Mouse (Mus musculus): ENCODE data around the gene Gtpbp10. TPM values are rescaled to one million over a fixed set of nuclear protein-coding genes. Genes with fewer than 3 reads are reported as not detected.

Gtpbp10 gene
- 0.02 and 0.03 TPM in 2 replicates for polyA plus RNA-seq (2012)

DNA sequence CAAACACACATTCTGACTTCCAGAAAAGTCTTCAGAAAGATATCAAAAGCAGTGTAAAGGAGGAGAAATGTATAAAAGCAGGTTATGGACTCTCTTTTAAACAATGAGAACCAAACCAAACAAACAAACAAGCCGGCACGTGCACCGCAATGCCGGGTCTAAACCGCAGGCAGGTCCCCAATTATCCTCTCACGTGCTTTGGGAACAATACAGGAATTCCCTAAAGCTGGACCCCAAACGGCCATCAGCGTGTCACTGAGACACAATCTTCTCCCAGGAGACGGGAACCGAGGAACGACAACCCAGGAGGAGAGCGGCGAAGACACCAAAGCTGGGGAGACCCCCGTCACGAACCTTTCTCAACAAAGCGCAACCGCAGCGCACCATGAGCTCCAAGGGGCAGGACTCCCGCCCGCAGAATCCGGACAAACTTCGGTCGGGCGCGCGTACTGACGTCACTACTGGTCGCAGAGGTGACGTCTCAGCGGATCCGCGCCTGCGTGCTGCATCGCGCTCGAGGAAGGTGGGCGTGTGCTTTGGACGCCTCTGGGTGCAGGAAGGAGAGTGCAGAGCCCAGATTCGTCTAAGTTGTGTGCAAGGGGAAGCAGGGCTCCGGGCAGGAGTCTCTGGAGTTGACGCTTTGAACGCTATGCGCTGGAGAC, at the start of gene Gtpbp10:
TSS of gene Gtpbp10 (minus strand) at position 460 of the 662 bp plus-strand sequence.
- Histone ChIP-seq H3K9me3 (ENCODE audit: control insufficient read depth, low read length) (peaks cover 4% of the 10 kb centered on the region), H3K27me3 (ENCODE audit: control insufficient read depth) (no peaks in the 10 kb centered on the region), H3K4me3 (replicated peaks) (peak within 1 kb of the TSS; percentile 83), H3K36me3 (ENCODE audit: control insufficient read depth) (peaks cover 10% of the 10 kb centered on the region), H3K4me1 (ENCODE audit: control insufficient read depth) (peaks cover 17% of the 10 kb centered on the region)
- no peak for TF ChIP-seq GATA1 (IDR thresholded peaks at IDR 0.05; ENCODE audit: low read length)
- TF ChIP-seq TAL1 (IDR thresholded peaks at IDR 0.05; ENCODE audit: low read length): no peak

DNA sequence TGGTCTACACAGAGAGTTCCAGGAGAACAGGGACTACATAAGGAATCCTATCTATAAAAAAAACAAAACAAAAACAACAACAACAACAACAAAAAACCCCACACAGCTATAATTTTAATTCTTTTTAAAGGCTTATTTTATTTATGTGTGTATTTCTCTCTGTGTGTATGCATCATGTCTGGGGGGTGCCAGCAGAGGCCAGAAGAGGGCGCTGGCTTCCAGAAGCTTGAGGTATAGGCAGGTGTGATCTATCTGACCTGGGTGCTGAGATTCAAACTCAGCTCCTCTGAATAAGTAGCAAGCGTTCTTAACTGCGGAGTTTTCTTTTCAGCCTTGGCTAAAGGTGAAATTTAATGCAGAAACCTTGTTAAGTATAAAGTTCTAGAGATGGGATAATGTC, 28.3 kb upstream of the Gtpbp10 start:
- H3K4me3 ChIP-seq (replicated peaks): no peak overlapping the region
- H3K4me1 ChIP-seq (ENCODE audit: control insufficient read depth): no peaks in the 10 kb centered on the region
- TF ChIP-seq GATA1 (IDR thresholded peaks at IDR 0.05; ENCODE audit: low read length) (no peak), TAL1 (IDR thresholded peaks at IDR 0.05; ENCODE audit: low read length) (no peak)
- H3K36me3 ChIP-seq (ENCODE audit: control insufficient read depth): no peaks in the 10 kb centered on the region
- H3K27me3 ChIP-seq (ENCODE audit: control insufficient read depth): no peaks in the 10 kb centered on the region
- no peaks in the 10 kb centered on the region; the same call in 1 of the 2 replicates for H3K9me3 ChIP-seq (ENCODE audit: control insufficient read depth, low read length)

DNA sequence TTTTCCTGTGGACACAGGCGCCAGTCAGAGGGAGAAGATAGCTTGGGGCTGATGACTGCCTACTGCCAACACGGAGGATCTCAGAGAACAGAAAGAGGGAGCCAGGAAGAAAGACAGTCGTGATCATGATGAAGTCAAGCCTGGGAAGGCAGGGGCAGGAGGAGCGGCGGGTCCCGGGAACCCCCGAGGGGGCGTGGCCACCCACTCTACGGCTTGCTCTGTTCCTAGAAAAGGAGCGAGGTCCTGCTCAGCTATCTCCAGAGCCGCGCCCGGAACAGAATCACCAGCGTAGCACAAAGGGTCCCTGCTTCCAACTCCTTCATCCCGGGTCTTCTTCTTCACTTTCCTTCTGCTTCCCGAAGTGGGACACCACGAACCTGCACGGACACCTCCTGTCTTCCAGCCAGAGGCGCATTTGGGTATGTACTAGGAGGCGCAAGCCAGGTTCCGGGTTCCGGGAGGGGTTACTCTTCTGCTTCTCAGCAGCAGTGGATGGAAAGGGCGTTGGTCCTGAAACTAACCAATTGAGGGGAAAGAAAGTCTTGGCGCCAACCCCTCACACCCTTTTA, 14.5 kb upstream of the Gtpbp10 start, which contains the start of gene Gm8773:
TSS of gene Gm8773 (plus strand) at position 51 of the 569 bp plus-strand sequence.
- H3K4me1 ChIP-seq (ENCODE audit: control insufficient read depth): peaks cover 5% of the 10 kb centered on the region
- peak within 1 kb of the TSS; percentile 49 for H3K4me3 ChIP-seq (replicated peaks)
- TF ChIP-seq TAL1 (IDR thresholded peaks at IDR 0.05; ENCODE audit: low read length) (no peak), GATA1 (IDR thresholded peaks at IDR 0.05; ENCODE audit: low read length) (no peak)
- no peaks in the 10 kb centered on the region for H3K36me3 ChIP-seq (ENCODE audit: control insufficient read depth)
- H3K9me3 ChIP-seq (ENCODE audit: control insufficient read depth, low read length): no peaks in the 10 kb centered on the region
- H3K27me3 ChIP-seq (ENCODE audit: control insufficient read depth): peaks cover 7% of the 10 kb centered on the region

DNA sequence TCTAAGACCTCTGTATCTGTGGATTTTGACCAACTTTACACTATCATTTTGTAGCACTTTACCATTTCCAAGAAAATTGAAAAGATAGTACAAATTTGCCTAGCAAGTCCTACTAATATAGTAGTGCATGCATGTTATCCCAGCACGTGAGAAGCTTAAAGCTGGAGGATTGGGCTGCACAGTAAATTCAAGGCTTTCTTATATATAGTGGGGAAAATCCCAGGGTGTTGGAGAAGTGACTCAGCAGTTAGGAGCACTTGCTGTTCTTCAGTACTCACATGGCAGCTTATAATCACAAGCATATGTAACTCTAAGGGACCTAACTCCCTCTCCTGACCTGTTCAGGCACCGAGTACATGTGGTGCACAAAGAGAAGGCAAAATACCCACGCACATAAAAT, 3.1 kb upstream of the Gtpbp10 start:
- H3K9me3 ChIP-seq (ENCODE audit: control insufficient read depth, low read length): no peaks in the 10 kb centered on the region; the same call in 1 of the 2 replicates
- peaks cover 17% of the 10 kb centered on the region for H3K4me1 ChIP-seq (ENCODE audit: control insufficient read depth)
- no peak overlapping the region for H3K4me3 ChIP-seq (replicated peaks)
- no peaks in the 10 kb centered on the region for H3K27me3 ChIP-seq (ENCODE audit: control insufficient read depth)
- no peak for TF ChIP-seq TAL1 (IDR thresholded peaks at IDR 0.05; ENCODE audit: low read length)
- TF ChIP-seq GATA1 (IDR thresholded peaks at IDR 0.05; ENCODE audit: low read length): no peak
- H3K36me3 ChIP-seq (ENCODE audit: control insufficient read depth): no peaks in the 10 kb centered on the region

DNA sequence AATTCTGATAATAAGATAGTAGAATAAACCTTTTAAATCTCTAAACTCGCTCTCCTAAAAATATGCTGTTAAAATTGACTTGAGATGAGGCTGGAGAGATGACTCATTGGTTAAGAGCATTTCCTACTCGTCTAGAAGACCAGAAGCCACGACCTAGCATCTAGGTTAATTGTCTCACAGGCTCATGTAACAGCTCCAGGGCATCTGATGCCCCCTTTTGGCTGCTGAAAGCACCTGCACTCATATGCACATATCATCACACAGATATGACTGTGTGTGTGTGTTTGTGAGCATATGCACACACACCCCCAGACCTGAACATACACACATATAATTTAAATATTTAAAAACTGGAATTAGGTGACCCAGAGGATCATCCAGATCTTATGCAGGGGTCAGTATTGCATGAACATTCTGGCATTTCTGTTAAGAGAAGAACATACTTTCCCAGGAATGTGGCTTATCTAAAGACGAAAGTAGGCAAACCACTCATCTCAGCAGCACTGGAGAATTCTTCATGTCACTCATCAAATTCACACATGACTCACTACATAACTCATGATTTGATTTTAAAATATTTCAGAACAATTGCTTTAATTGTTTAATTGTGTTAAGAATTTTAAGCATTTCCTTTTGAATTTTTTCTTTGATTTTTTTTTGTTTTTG, 1.8 kb upstream of the Gtpbp10 start:
- H3K9me3 ChIP-seq (ENCODE audit: control insufficient read depth, low read length): no peaks in the 10 kb centered on the region; the same call in 1 of the 2 replicates

DNA sequence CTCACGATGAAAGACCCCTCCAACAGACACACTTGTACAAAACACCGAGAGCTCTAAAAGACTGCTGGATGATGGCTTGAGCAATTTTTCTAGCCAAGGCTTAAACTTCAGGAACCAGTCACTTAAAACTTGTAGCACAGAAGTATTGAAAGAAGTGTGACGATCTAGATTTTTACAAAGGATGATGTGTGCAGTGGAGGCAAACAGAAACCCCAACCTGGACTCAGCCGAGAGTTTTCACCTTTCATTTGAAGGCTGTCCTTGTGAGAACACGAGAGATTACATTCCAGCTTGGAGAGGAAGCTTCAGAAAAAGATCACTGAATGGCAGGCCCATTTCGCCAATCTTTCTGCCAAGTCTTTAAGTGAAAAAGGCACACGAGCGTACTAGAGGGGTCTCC, 460 bp upstream of the Gtpbp10 start:
- Histone ChIP-seq H3K4me1 (ENCODE audit: control insufficient read depth) (peaks cover 17% of the 10 kb centered on the region), H3K9me3 (ENCODE audit: control insufficient read depth, low read length) (no peaks in the 10 kb centered on the region; the same call in 1 of the 2 replicates), H3K27me3 (ENCODE audit: control insufficient read depth) (no peaks in the 10 kb centered on the region), H3K4me3 (replicated peaks) (peak overlapping the region; percentile 83), H3K36me3 (ENCODE audit: control insufficient read depth) (peaks cover 4% of the 10 kb centered on the region)
- TF ChIP-seq GATA1 (IDR thresholded peaks at IDR 0.05; ENCODE audit: low read length) (no peak), TAL1 (IDR thresholded peaks at IDR 0.05; ENCODE audit: low read length) (no peak)

More for the DNA sequence above, 1.8 kb upstream of the Gtpbp10 start:
- H3K36me3 ChIP-seq (ENCODE audit: control insufficient read depth): no peaks in the 10 kb centered on the region
- H3K4me3 ChIP-seq (replicated peaks): no peak overlapping the region
- no peak for TF ChIP-seq TAL1 (IDR thresholded peaks at IDR 0.05; ENCODE audit: low read length)
- no peak for TF ChIP-seq GATA1 (IDR thresholded peaks at IDR 0.05; ENCODE audit: low read length)
- H3K27me3 ChIP-seq (ENCODE audit: control insufficient read depth): no peaks in the 10 kb centered on the region
- H3K4me1 ChIP-seq (ENCODE audit: control insufficient read depth): peaks cover 17% of the 10 kb centered on the region

DNA sequence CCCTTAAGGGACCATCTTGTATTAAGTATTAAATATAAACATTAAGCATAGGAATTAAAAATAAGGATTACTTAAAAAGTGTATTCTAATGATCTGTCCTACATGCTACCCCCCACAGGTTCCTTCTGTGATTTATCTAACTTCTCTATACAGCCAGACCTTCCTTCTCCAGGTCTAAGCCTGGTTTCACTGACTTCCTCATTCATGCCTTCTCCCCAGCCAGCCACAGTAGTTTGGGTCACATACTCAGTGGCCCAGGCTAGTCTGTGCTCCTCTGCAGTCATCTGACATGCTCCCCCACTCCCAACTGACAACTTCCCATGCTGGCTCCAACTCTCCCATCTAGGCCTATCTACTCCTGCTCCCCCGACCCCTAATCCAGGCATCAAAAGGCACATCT, 8.2 kb downstream of the Gtpbp10 start:
- no peak overlapping the region for H3K4me3 ChIP-seq (replicated peaks)
- peaks cover 31% of the 10 kb centered on the region for H3K36me3 ChIP-seq (ENCODE audit: control insufficient read depth)
- TF ChIP-seq TAL1 (IDR thresholded peaks at IDR 0.05; ENCODE audit: low read length) (no peak), GATA1 (IDR thresholded peaks at IDR 0.05; ENCODE audit: low read length) (no peak)
- H3K27me3 ChIP-seq (ENCODE audit: control insufficient read depth): no peaks in the 10 kb centered on the region
- H3K9me3 ChIP-seq (ENCODE audit: control insufficient read depth, low read length): peaks cover 4% of the 10 kb centered on the region; the same call in 1 of the 2 replicates
- no peaks in the 10 kb centered on the region for H3K4me1 ChIP-seq (ENCODE audit: control insufficient read depth)

DNA sequence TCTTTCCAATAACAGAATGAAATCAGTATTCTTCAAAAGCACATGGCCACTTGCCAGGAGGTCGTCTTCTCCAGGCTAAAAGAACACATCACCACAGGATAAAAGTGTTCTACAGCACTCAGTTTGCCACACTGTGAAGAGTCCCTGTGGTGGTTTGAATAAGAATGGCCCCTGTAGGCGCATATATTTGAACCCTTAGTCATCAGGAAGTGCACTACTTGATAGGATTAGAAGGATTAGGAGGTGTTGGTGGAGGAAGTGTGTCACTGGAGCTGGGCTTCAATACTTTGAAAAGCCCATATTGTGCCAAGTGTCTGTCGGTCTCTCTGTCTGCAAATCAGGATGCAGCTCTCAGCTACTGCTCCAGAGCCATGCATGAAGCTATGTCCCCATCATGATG, 19.0 kb downstream of the Gtpbp10 start:
- H3K4me3 ChIP-seq (replicated peaks): no peak overlapping the region
- no peak for TF ChIP-seq TAL1 (IDR thresholded peaks at IDR 0.05; ENCODE audit: low read length)
- TF ChIP-seq GATA1 (IDR thresholded peaks at IDR 0.05; ENCODE audit: low read length): no peak
- no peaks in the 10 kb centered on the region for H3K9me3 ChIP-seq (ENCODE audit: control insufficient read depth, low read length)
- no peaks in the 10 kb centered on the region for H3K27me3 ChIP-seq (ENCODE audit: control insufficient read depth)
- peaks cover 46% of the 10 kb centered on the region for H3K36me3 ChIP-seq (ENCODE audit: control insufficient read depth)
- H3K4me1 ChIP-seq (ENCODE audit: control insufficient read depth): no peaks in the 10 kb centered on the region

DNA sequence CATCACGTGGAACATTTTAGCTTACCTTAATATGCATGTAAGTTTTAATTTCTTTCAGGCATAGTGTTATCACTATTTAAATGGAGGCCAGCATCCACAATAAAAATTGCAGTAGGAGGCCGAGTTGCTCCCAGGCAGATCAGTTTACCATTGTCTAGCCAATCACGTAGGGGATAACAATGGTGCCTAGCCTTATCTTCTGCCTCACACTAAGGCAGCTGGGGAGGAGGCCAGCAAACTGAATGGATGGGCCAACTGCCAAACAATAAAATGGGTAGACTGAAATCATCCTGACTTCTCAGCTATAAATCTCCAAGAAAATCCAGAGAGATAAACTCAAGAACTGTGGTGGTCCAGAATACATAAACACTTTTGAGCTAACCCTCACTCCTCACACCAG, 19.6 kb downstream of the Gtpbp10 start:
- Histone ChIP-seq H3K4me1 (ENCODE audit: control insufficient read depth) (no peaks in the 10 kb centered on the region), H3K9me3 (ENCODE audit: control insufficient read depth, low read length) (no peaks in the 10 kb centered on the region), H3K27me3 (ENCODE audit: control insufficient read depth) (no peaks in the 10 kb centered on the region), H3K4me3 (replicated peaks) (no peak overlapping the region), H3K36me3 (ENCODE audit: control insufficient read depth) (peaks cover 45% of the 10 kb centered on the region)
- TF ChIP-seq TAL1 (IDR thresholded peaks at IDR 0.05; ENCODE audit: low read length): no peak
